Mouse (Mus musculus): ENCODE data around the gene Ptch2. TPM values are rescaled to one million over a fixed set of nuclear protein-coding genes. Genes with fewer than 3 reads are reported as not detected.

Ptch2 gene
- total and polyA plus RNA-seq, 3 experiments, result 0.33 TPM; not detected in 2

DNA sequence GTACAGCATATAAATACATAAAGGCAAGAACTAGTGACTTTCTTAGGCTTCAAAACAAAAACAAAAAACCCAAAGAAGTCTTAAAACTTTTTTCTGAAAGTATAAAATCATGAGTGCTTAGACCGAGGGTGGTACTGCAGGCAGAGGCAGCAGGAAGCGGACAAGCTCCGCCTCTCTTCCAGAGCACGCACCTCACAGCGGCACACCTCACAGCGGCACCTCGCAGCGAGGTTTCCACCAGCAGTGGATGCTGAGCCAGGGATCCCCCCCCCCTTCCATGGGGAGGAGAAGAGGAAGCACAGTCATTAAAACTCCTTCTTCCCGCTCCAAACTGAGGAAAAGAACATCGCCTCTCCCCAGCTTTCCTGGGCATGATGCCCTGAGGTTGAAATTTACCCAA, 63.8 kb downstream of the Ptch2 start:
- Histone ChIP-seq H3K9ac (ENCODE audit: control insufficient read depth, low read depth, low read length, poor library complexity, severe bottlenecking) (no peak overlapping the region), H3K79me2 (ENCODE audit: control insufficient read depth, insufficient read depth, low read length, poor library complexity) (peaks cover 12% of the 10 kb centered on the region), H3K4me3 (ENCODE audit: control insufficient read depth in 1 of 2, insufficient read depth in 1 of 2, low read depth in 2 of 2, low read length in 2 of 2) (no peak overlapping the region), H3K27me3 (ENCODE audit: control insufficient read depth in 1 of 2, insufficient read depth in 2 of 2, low read length in 2 of 2) (no peaks in the 10 kb centered on the region), H3K9me3 (replicated peaks; ENCODE audit: insufficient read depth, low read length) (no peaks in the 10 kb centered on the region), H3K27ac (ENCODE audit: control insufficient read depth, low read depth, low read length) (no peak overlapping the region), H3K4me1 (ENCODE audit: control insufficient read depth in 1 of 2, insufficient read depth in 2 of 2, low read length in 2 of 2) (no peaks in the 10 kb centered on the region), H3K36me3 (ENCODE audit: control insufficient read depth in 1 of 2, insufficient read depth in 2 of 2, low read length in 2 of 2) (peaks cover 0 to 16% of the 10 kb centered on the region in 2 experiments; a peak in 2 of 4 replicates)
- DNase-seq (ENCODE audit: low read depth, low spot score), result no peak
- TF ChIP-seq MAZ (IDR thresholded peaks at IDR 0.05; ENCODE audit: low read depth, low read length) (no peak), MAX (IDR thresholded peaks at IDR 0.05; ENCODE audit: low read length) (no peak), POLR2A (IDR thresholded peaks at IDR 0.05; ENCODE audit: control insufficient read depth in 1 of 2, insufficient read depth in 1 of 2, low read depth in 1 of 2, low read length in 2 of 2, poor library complexity in 1 of 2) (no peak), ZKSCAN1 (IDR thresholded peaks at IDR 0.05; ENCODE audit: low read depth, low read length) (no peak)

DNA sequence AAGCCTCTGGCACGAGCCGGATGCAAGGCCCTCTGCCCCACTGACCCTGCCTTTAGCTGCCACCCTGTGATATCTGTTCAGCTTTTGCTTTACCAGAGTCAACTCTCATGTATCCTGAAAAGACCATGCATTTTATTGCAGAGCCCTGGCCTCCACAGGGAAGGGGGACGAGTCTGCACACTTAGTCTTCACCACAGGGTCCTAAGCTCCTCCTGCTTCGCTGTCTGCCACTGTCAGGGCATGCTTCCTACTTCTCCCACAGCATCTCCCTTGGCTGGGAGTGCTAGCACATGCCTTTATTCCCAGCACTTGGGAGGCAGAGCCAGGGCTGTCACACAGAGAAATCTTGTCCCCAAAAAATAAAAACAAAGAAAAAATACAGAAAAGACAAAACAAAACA, 65.3 kb downstream of the Ptch2 start:
- no peaks in the 10 kb centered on the region; the same call in 1 of the 2 replicates for H3K79me2 ChIP-seq (ENCODE audit: control insufficient read depth, insufficient read depth, low read length, poor library complexity)
- H3K27ac ChIP-seq (ENCODE audit: control insufficient read depth, low read depth, low read length), result no peak overlapping the region
- H3K4me3 ChIP-seq (ENCODE audit: control insufficient read depth in 1 of 2, insufficient read depth in 1 of 2, low read depth in 2 of 2, low read length in 2 of 2), result no peak overlapping the region
- no peak overlapping the region for H3K9ac ChIP-seq (ENCODE audit: control insufficient read depth, low read depth, low read length, poor library complexity, severe bottlenecking)
- no peaks in the 10 kb centered on the region for H3K4me1 ChIP-seq (ENCODE audit: control insufficient read depth in 1 of 2, insufficient read depth in 2 of 2, low read length in 2 of 2)
- TF ChIP-seq TCF12 (IDR thresholded peaks at IDR 0.05; ENCODE audit: low read depth, low read length) (no peak), USF2 (IDR thresholded peaks at IDR 0.05; ENCODE audit: borderline replicate concordance in 1 of 2, insufficient read depth in 1 of 2, low read depth in 1 of 2, low read length in 2 of 2) (no peak), TAL1 (IDR thresholded peaks at IDR 0.05; ENCODE audit: low read length) (no peak)
- H3K36me3 ChIP-seq (ENCODE audit: control insufficient read depth in 1 of 2, insufficient read depth in 2 of 2, low read length in 2 of 2), result peaks cover 0 to 21% of the 10 kb centered on the region in 2 experiments; a peak in 2 of 4 replicates
- DNase-seq (ENCODE audit: low read depth, low spot score), result no peak
- H3K9me3 ChIP-seq (replicated peaks; ENCODE audit: insufficient read depth, low read length), result no peaks in the 10 kb centered on the region
- H3K27me3 ChIP-seq (ENCODE audit: control insufficient read depth in 1 of 2, insufficient read depth in 2 of 2, low read length in 2 of 2), result no peaks in the 10 kb centered on the region

Other genes starting within 250 kb of the Ptch2 start
- gene Zswim5, start 218.7 kb upstream of the Ptch2 start, total RNA-seq (2012; rRNA removed), result 0.03 TPM in 1 of 2 replicates, not detected in the other
- under 1 TPM in 1 of 2 experiments, not detected in 1; 0.03 TPM for gene Zswim5, start 218.7 kb upstream of the Ptch2 start, polyA plus RNA-seq (2012; ENCODE audit: insufficient read depth in 1 of 2, insufficient read length in 2 of 2, low read depth in 1 of 2, low replicate concordance in 2 of 2, missing spikeins in 1 of 2)
- 72.0 and 108 TPM in 2 replicates for gene Urod, start 101.7 kb upstream of the Ptch2 start, total RNA-seq (2012; rRNA removed)
- gene Urod, start 101.7 kb upstream of the Ptch2 start, polyA plus RNA-seq (2012; ENCODE audit: insufficient read depth in 1 of 2, insufficient read length in 2 of 2, low read depth in 1 of 2, low replicate concordance in 2 of 2, missing spikeins in 1 of 2), result 100 to 1,000 TPM; 132 to 645 TPM
- 9.8 TPM in 2 replicates for gene Hectd3, start 100.8 kb upstream of the Ptch2 start, total RNA-seq (2012; rRNA removed)
- gene Hectd3, start 100.8 kb upstream of the Ptch2 start, polyA plus RNA-seq (2012; ENCODE audit: insufficient read depth in 1 of 2, insufficient read length in 2 of 2, low read depth in 1 of 2, low replicate concordance in 2 of 2, missing spikeins in 1 of 2), result 10 to 100 TPM in 1 of 2 experiments, not detected in 1; 19.1 TPM
- gene Eif2b3, start 76.7 kb upstream of the Ptch2 start, total RNA-seq (2012; rRNA removed), result 75.4 and 79.3 TPM in 2 replicates
- gene Eif2b3, start 76.7 kb upstream of the Ptch2 start, polyA plus RNA-seq (2012; ENCODE audit: insufficient read depth in 1 of 2, insufficient read length in 2 of 2, low read depth in 1 of 2, low replicate concordance in 2 of 2, missing spikeins in 1 of 2), result 10 to 100 TPM in 1 of 2 experiments, not detected in 1; 77.5 TPM
- gene Btbd19, start 29.6 kb downstream of the Ptch2 start, total RNA-seq (2012; rRNA removed), result 12.1 and 13.6 TPM in 2 replicates
- 10 to 100 TPM in 1 of 2 experiments, not detected in 1; 22.6 TPM for gene Btbd19, start 29.6 kb downstream of the Ptch2 start, polyA plus RNA-seq (2012; ENCODE audit: insufficient read depth in 1 of 2, insufficient read length in 2 of 2, low read depth in 1 of 2, low replicate concordance in 2 of 2, missing spikeins in 1 of 2)
- gene Tctex1d4, start 30.7 kb downstream of the Ptch2 start, total RNA-seq (2012; rRNA removed), result 0.31 and 0.62 TPM in 2 replicates
- 1 to 10 TPM in 1 of 2 experiments, not detected in 1; 1.3 TPM for gene Tctex1d4, start 30.7 kb downstream of the Ptch2 start, polyA plus RNA-seq (2012; ENCODE audit: insufficient read depth in 1 of 2, insufficient read length in 2 of 2, low read depth in 1 of 2, low replicate concordance in 2 of 2, missing spikeins in 1 of 2)
- gene Plk3, start 37.9 kb downstream of the Ptch2 start, total RNA-seq (2012; rRNA removed), result 4.1 and 5.3 TPM in 2 replicates
- 10 to 100 TPM in 1 of 2 experiments, not detected in 1; 13.8 TPM for gene Plk3, start 37.9 kb downstream of the Ptch2 start, polyA plus RNA-seq (2012; ENCODE audit: insufficient read depth in 1 of 2, insufficient read length in 2 of 2, low read depth in 1 of 2, low replicate concordance in 2 of 2, missing spikeins in 1 of 2)
- gene Rps8, start 60.2 kb downstream of the Ptch2 start, total RNA-seq (2012; rRNA removed), result 4,560 and 5,186 TPM in 2 replicates
- 1,000 to 10,000 TPM; 1,132 to 1,156 TPM for gene Rps8, start 60.2 kb downstream of the Ptch2 start, polyA plus RNA-seq (2012; ENCODE audit: insufficient read depth in 1 of 2, insufficient read length in 2 of 2, low read depth in 1 of 2, low replicate concordance in 2 of 2, missing spikeins in 1 of 2)
- 32.6 and 36.7 TPM in 2 replicates for gene Kif2c, start 86.6 kb downstream of the Ptch2 start, total RNA-seq (2012; rRNA removed)
- gene Kif2c, start 86.6 kb downstream of the Ptch2 start, polyA plus RNA-seq (2012; ENCODE audit: insufficient read depth in 1 of 2, insufficient read length in 2 of 2, low read depth in 1 of 2, low replicate concordance in 2 of 2, missing spikeins in 1 of 2), result 10 to 100 TPM in 1 of 2 experiments, not detected in 1; 45.1 TPM
- gene Tmem53, start 155.9 kb downstream of the Ptch2 start, total RNA-seq (2012; rRNA removed), result 0.36 and 0.65 TPM in 2 replicates
- 1 to 10 TPM in 1 of 2 experiments, not detected in 1; 1.3 TPM for gene Tmem53, start 155.9 kb downstream of the Ptch2 start, polyA plus RNA-seq (2012; ENCODE audit: insufficient read depth in 1 of 2, insufficient read length in 2 of 2, low read depth in 1 of 2, low replicate concordance in 2 of 2, missing spikeins in 1 of 2)
- gene Armh1, start 156.1 kb downstream of the Ptch2 start, total RNA-seq (2012; rRNA removed), result not detected in 2 replicates
- not detected for gene Armh1, start 156.1 kb downstream of the Ptch2 start, polyA plus RNA-seq (2012; ENCODE audit: insufficient read depth in 1 of 2, insufficient read length in 2 of 2, low read depth in 1 of 2, low replicate concordance in 2 of 2, missing spikeins in 1 of 2)

Data from MEL (cell line).